Mouse (Mus musculus) B cell, adult 62 days (primary cell): ENCODE data around the gene Prb1. TPM values are rescaled to one million over a fixed set of nuclear protein-coding genes. Genes with fewer than 3 reads are reported as not detected.

ENCODE experiments used
- total RNA-seq: library from RNA; stranded (reverse); gene quantifications from 4 replicates; pipeline ENCODE4 v1.2.4, GENCODE M21; 2023

The Prb1 gene
- not detected in 4 replicates for total RNA-seq

GRCm38 (mm10) chr6:132210421-132210820, at the start of gene Prb1:
TSS of gene Prb1 (minus strand) at chr6:132210521.

Other genes starting within 250 kb of the Prb1 start
- not detected in 4 replicates for gene Prpmp5, start 104.2 kb upstream of the Prb1 start, total RNA-seq
- gene Gm8882, start 153.6 kb upstream of the Prb1 start, total RNA-seq: not detected in 4 replicates